Mouse (Mus musculus) spleen, adult 2 months (tissue): ENCODE measurements around the gene Chd1.

Source experiments
- CTCF ChIP-seq: fragments of 200-500 bp; IDR thresholded peaks from 2 replicates; pipeline ENCODE4 v1.5.1; 2011; ENCODE audit warnings: mild to moderate bottlenecking, inconsistent platforms; ENCODE audit not compliant: insufficient read depth, insufficient read length, insufficient replicate concordance; ENCODE audit errors: extremely low read depth
- POLR2A ChIP-seq: fragments of 200-500 bp; IDR thresholded peaks from 2 replicates; pipeline ENCODE4 v1.6.1; 2011; ENCODE audit warnings: low read depth, low read length, inconsistent platforms

GRCm38 (mm10) chr17:15679966-15680630, 24.7 kb upstream of the Chd1 start:
- TF ChIP-seq CTCF: no peak
- no peak for TF ChIP-seq POLR2A
